Mouse (Mus musculus) liver, embryonic 14.5 days (tissue): ENCODE measurements around the gene Eme2.

Source experiments
- CTCF ChIP-seq: IDR thresholded peaks from 2 replicates; pipeline ENCODE4 v1.5.1; 2016; ENCODE audit warnings: antibody characterized with exemption, low read depth, control low read depth
- EP300 ChIP-seq: IDR thresholded peaks from 2 replicates; pipeline ENCODE4 v1.6.1; 2016; ENCODE audit warnings: antibody characterized with exemption, low read depth

- TF ChIP-seq CTCF, result no peak
- TF ChIP-seq EP300, result no peak
Measured at GRCm38 (mm10) chr17:24907591-24907990, 12.7 kb upstream of the Eme2 start.
